Mouse (Mus musculus) intestine, embryonic 16.5 days (tissue): ENCODE measurements around the gene Prima1. TPM values are rescaled to one million over a fixed set of nuclear protein-coding genes. Genes with fewer than 3 reads are reported as not detected.

Experiments used
- ATAC-seq: fragments of 200-750 bp; cut with Nextera tagmentation; 2 replicates; pipeline ENCODE4 v1.8.0; 2017; ENCODE audit warnings: moderate TSS enrichment, moderate library complexity
- H3K27ac ChIP-seq: fragments of 300-500 bp; sonication (generic); 2 replicates; pipeline ENCODE4 v1.5.1; 2014; ENCODE audit warnings: mild to moderate bottlenecking, low read length
- H3K27me3 ChIP-seq: fragments of 300-500 bp; sonication (generic); replicated peaks from 2 replicates; pipeline ENCODE4 v1.6.1; 2014; ENCODE audit warnings: low read length, control low read depth, mixed read lengths; ENCODE audit not compliant: control insufficient read depth, insufficient read depth
- H3K36me3 ChIP-seq: fragments of 300-500 bp; sonication (generic); 2 replicates; pipeline ENCODE4 v1.6.1; 2014; ENCODE audit warnings: low read length, control low read depth; ENCODE audit not compliant: control insufficient read depth, insufficient read depth
- H3K4me1 ChIP-seq: fragments of 300-500 bp; sonication (generic); 2 replicates; pipeline ENCODE4 v1.6.1; 2014; ENCODE audit warnings: low read length, control low read depth, mixed read lengths; ENCODE audit not compliant: control insufficient read depth, insufficient read depth
- H3K4me2 ChIP-seq: fragments of 300-500 bp; sonication (generic); 2 replicates; pipeline ENCODE4 v1.6.1; 2014; ENCODE audit warnings: low read depth, low read length, control low read depth
- H3K4me3 ChIP-seq: fragments of 300-500 bp; sonication (generic); 2 replicates; pipeline ENCODE4 v1.5.1; 2014; ENCODE audit warnings: mild to moderate bottlenecking, low read length
- H3K9ac ChIP-seq: fragments of 300-500 bp; sonication (generic); 2 replicates; pipeline ENCODE4 v1.6.1; 2014; ENCODE audit warnings: low read depth, low read length
- H3K9me3 ChIP-seq: fragments of 300-500 bp; sonication (generic); 2 replicates; pipeline ENCODE4 v1.6.1; 2016; ENCODE audit warnings: low read length, control low read depth; ENCODE audit not compliant: control insufficient read depth
- WGBS: fragments of 180-500 bp; shearing (Covaris S2); extraction: QIAGEN DNeasy Blood & Tissue Kit; methylation state at CpG from one replicate; pipeline ENCODE4 v1.1.7; 2014; 5-methylcytosine and 5-hydroxymethylcytosine counted together
- polyA plus RNA-seq: library from polyadenylated mRNA; unstranded; fragments of >200 nt; fragmentation: Nextera tagmentation; extraction: Ambion mirVana; gene quantifications from 2 replicates; pipeline ENCODE4 v1.2.1, GENCODE M21; 2015

The Prima1 gene
- polyA plus RNA-seq: 0.65 and 0.76 TPM in 2 replicates

DNA sequence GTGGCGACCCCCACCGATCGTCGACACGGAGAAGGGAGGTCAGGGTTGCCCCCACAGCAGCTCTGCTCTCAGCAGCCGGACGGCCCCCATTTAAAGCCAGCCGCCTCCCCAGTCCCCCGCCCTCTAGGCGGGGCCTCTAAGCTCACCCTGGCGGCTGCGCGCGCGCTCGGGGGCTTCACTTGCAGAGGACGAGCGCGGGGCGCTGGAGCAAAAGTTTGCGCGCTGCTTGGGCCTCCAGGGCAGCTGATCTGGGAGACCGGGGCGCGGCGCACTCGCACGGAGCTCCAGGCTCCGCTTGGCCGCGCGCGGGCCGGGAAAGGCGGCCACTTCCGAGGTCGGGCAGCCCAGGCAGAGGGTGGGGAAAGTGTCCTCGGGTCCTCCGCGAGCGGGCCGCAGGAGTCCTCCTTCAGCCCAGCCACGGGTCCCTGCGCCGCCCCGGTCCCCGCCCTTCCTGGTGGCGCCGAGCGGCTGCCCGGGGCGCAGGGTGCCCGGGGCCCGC lies at the start of gene Prima1:
Gene Prima1 (minus strand): TSS at position 68 of the 499 bp plus-strand sequence.
- peak within 1 kb of the TSS; percentile 88 for H3K4me2 ChIP-seq

DNA sequence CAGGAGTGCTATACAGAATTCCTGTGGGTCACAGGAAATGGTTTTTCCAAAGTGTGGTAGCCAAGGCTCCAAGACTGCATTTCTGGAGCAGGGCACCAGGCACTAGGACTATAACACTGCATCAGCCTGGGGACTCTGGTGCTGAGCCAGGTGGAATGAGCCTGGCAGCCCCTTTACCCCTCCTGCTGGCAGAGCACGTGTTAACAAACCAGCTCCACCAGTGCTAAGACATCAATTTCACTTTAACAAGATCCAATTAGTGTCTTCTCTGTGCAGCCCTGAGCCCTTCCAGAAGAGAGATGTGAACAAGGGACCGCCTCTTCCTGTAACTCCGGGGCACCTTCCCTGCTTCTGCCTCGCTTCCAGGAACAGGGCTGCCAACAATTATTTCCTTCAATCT lies 45.3 kb upstream of the Prima1 start:
- H3K4me2 ChIP-seq: no peak overlapping the region
- H3K27ac ChIP-seq: no peak overlapping the region
- ATAC-seq: no peak
- no peaks in the 10 kb centered on the region for H3K27me3 ChIP-seq
- no peaks in the 10 kb centered on the region for H3K4me1 ChIP-seq
- no peak overlapping the region for H3K9ac ChIP-seq
- H3K9me3 ChIP-seq: no peaks in the 10 kb centered on the region
- H3K4me3 ChIP-seq: no peak overlapping the region
- H3K36me3 ChIP-seq: no peaks in the 10 kb centered on the region
- 74% methylated on average over 4 of the region's 4 CpGs for WGBS

More for the DNA sequence above, at the start of gene Prima1:
- Histone ChIP-seq H3K27ac (peak within 1 kb of the TSS; percentile 64), H3K36me3 (no peaks in the 10 kb centered on the region), H3K4me3 (peak within 1 kb of the TSS; percentile 69), H3K27me3 (peaks cover 23% of the 10 kb centered on the region), H3K9ac (peak within 1 kb of the TSS; percentile 76), H3K9me3 (no peaks in the 10 kb centered on the region), H3K4me1 (peaks cover 7% of the 10 kb centered on the region)
- peak; percentile 89 for ATAC-seq
- WGBS: under 1% methylated on average over 54 of the region's 54 CpGs

- no peak for ATAC-seq
Observed at GRCm38 (mm10) chr12:103283411-103283810, 41.5 kb upstream of the Prima1 start.

GRCm38 (mm10) chr12:103282936-103283335 lies 41.0 kb upstream of the Prima1 start:
- ATAC-seq: no peak
- 63% methylated on average over 6 of the region's 6 CpGs for WGBS
- H3K9ac ChIP-seq: no peak overlapping the region
- H3K4me3 ChIP-seq: no peak overlapping the region
- no peaks in the 10 kb centered on the region for H3K27me3 ChIP-seq
- H3K4me1 ChIP-seq: no peaks in the 10 kb centered on the region
- H3K4me2 ChIP-seq: no peak overlapping the region
- H3K36me3 ChIP-seq: no peaks in the 10 kb centered on the region
- no peaks in the 10 kb centered on the region for H3K9me3 ChIP-seq
- no peak overlapping the region for H3K27ac ChIP-seq

More at GRCm38 (mm10) chr12:103283411-103283810, 41.5 kb upstream of the Prima1 start:
- Histone ChIP-seq H3K27ac (no peak overlapping the region), H3K9ac (no peak overlapping the region), H3K4me3 (no peak overlapping the region), H3K27me3 (no peaks in the 10 kb centered on the region), H3K9me3 (no peaks in the 10 kb centered on the region), H3K4me1 (no peaks in the 10 kb centered on the region), H3K36me3 (no peaks in the 10 kb centered on the region), H3K4me2 (no peak overlapping the region)
- WGBS: 81% methylated on average over 3 of the region's 3 CpGs

DNA sequence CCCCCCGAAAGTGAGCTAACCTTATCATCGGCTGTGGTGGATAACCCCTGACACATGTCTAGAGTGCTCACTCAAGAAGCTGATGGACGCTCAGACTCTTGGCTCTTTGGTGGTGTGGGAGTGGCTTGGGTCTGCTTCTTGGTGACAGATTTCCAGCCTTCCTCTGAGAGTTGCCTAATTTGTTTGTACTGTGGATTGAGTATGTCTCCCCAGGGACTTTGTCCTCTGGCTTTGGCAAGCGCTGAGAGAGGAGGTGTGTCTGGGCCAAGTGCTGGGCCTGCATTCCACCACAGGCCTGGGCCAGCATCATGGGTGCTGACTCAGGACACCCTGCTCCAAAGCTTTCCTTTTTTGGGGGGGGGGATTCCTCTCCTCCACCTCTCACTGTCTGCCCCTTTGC lies 40.0 kb upstream of the Prima1 start:
- peak; percentile 96 for ATAC-seq
- H3K9ac ChIP-seq: no peak overlapping the region
- no peaks in the 10 kb centered on the region for H3K4me1 ChIP-seq
- H3K36me3 ChIP-seq: no peaks in the 10 kb centered on the region
- H3K9me3 ChIP-seq: no peaks in the 10 kb centered on the region
- no peak overlapping the region for H3K4me3 ChIP-seq
- H3K27ac ChIP-seq: no peak overlapping the region
- no peaks in the 10 kb centered on the region for H3K27me3 ChIP-seq
- no peak overlapping the region for H3K4me2 ChIP-seq
- 39% methylated on average over 4 of the region's 4 CpGs for WGBS

GRCm38 (mm10) chr12:103281491-103281890 lies 39.5 kb upstream of the Prima1 start:
- Histone ChIP-seq H3K27me3 (no peaks in the 10 kb centered on the region), H3K4me2 (no peak overlapping the region), H3K36me3 (no peaks in the 10 kb centered on the region), H3K9ac (no peak overlapping the region), H3K4me3 (no peak overlapping the region), H3K9me3 (no peaks in the 10 kb centered on the region), H3K4me1 (no peaks in the 10 kb centered on the region), H3K27ac (no peak overlapping the region)
- WGBS: 50% methylated on average over 2 of the region's 2 CpGs
- peak; percentile 39 for ATAC-seq

- H3K27me3 ChIP-seq: no peaks in the 10 kb centered on the region
- H3K4me3 ChIP-seq: no peak overlapping the region
- ATAC-seq: no peak
- no peaks in the 10 kb centered on the region for H3K9me3 ChIP-seq
- no peak overlapping the region for H3K27ac ChIP-seq
- H3K9ac ChIP-seq: no peak overlapping the region
- H3K4me2 ChIP-seq: no peak overlapping the region
- no peaks in the 10 kb centered on the region for H3K36me3 ChIP-seq
- 57% methylated on average over 4 of the region's 4 CpGs for WGBS
- H3K4me1 ChIP-seq: no peaks in the 10 kb centered on the region
Observed at GRCm38 (mm10) chr12:103276422-103276821, 34.5 kb upstream of the Prima1 start.

- Histone ChIP-seq H3K9me3 (no peaks in the 10 kb centered on the region), H3K4me1 (no peaks in the 10 kb centered on the region), H3K36me3 (no peaks in the 10 kb centered on the region), H3K9ac (no peak overlapping the region), H3K27me3 (no peaks in the 10 kb centered on the region; the same call in 1 of the 2 replicates), H3K27ac (no peak overlapping the region), H3K4me2 (no peak overlapping the region), H3K4me3 (no peak overlapping the region)
- ATAC-seq: no peak
- WGBS: 73% methylated on average over 2 of the region's 2 CpGs
Observed at GRCm38 (mm10) chr12:103273732-103274131, 31.8 kb upstream of the Prima1 start.

- H3K4me1 ChIP-seq: no peaks in the 10 kb centered on the region
- no peak overlapping the region for H3K9ac ChIP-seq
- WGBS: 60% methylated on average over 6 of the region's 6 CpGs
- H3K4me3 ChIP-seq: no peak overlapping the region
- no peak overlapping the region for H3K27ac ChIP-seq
- no peaks in the 10 kb centered on the region for H3K36me3 ChIP-seq
- H3K9me3 ChIP-seq: no peaks in the 10 kb centered on the region
- no peak overlapping the region for H3K4me2 ChIP-seq
- no peak for ATAC-seq
- H3K27me3 ChIP-seq: no peaks in the 10 kb centered on the region; the same call in 1 of the 2 replicates
Observed at GRCm38 (mm10) chr12:103273051-103273450, 31.1 kb upstream of the Prima1 start.

DNA sequence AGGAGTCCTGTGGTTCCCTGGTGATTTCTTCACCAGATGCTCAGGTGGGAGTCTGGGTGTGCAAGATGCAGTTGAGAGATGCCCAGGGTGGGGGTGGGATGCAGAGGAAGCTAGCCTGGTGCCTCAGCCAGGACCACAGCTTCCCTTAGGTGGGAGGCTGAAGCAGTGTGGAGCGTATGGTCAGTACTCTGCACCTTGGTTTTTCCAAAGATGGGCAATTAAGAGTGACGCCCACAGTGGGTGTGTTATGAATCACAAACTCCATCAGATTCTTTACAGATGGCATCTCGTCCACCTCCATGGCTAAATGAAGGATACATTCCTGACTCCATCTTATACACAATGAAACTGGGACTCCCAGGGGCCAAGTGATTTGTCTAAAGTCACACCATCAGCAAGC lies 30.2 kb upstream of the Prima1 start:
- ATAC-seq: no peak
- H3K9me3 ChIP-seq: no peaks in the 10 kb centered on the region
- H3K36me3 ChIP-seq: no peaks in the 10 kb centered on the region
- H3K4me2 ChIP-seq: no peak overlapping the region
- 87% methylated on average over 3 of the region's 3 CpGs for WGBS
- no peaks in the 10 kb centered on the region for H3K4me1 ChIP-seq
- H3K27ac ChIP-seq: no peak overlapping the region
- no peaks in the 10 kb centered on the region; the same call in 1 of the 2 replicates for H3K27me3 ChIP-seq
- H3K4me3 ChIP-seq: no peak overlapping the region
- no peak overlapping the region for H3K9ac ChIP-seq
